Mouse (Mus musculus) lung, postnatal 0 days (tissue): ENCODE results near the gene Nfatc3.

Experiments used
- CTCF ChIP-seq: IDR thresholded peaks from 2 replicates; pipeline ENCODE4 v1.5.1; 2016; ENCODE audit warnings: antibody characterized with exemption, mild to moderate bottlenecking
- EP300 ChIP-seq: IDR thresholded peaks from 2 replicates; pipeline ENCODE4 v1.6.1; 2016; ENCODE audit warnings: antibody characterized with exemption, mild to moderate bottlenecking, control low read depth

DNA sequence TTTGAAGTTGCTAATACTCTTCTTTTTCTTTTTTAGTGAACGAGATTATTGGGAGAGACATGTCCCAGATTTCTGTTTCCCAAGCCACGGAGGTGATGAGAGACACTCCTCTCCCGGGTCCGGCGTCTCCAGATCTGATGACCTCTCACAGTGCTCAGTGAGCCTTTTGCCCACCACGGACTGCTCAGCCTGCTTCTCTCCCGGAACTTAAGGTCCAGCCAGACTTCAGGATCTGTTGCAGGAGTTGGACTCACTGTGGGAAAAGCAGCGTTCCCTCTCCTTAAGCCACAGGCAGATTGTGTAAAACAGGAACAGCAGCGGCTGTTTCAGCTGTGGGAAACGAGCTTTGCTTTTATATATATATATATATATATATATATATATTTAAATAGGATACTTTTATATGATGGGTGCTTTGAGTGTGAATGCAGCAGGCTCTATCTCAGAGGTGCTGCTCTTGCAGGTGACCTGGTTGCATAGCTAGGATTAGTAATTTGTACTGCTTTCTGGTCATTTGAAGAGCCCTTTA lies 69.3 kb downstream of the Nfatc3 start:
- no peak for TF ChIP-seq CTCF
- no peak for TF ChIP-seq EP300
